Mouse (Mus musculus): ENCODE measurements around the gene Grm3. TPM values are rescaled to one million over a fixed set of nuclear protein-coding genes. Genes with fewer than 3 reads are reported as not detected.

Gene Grm3
- total RNA-seq, 2 experiments from 2014 or later, result 62.8 to 67.0 TPM

DNA sequence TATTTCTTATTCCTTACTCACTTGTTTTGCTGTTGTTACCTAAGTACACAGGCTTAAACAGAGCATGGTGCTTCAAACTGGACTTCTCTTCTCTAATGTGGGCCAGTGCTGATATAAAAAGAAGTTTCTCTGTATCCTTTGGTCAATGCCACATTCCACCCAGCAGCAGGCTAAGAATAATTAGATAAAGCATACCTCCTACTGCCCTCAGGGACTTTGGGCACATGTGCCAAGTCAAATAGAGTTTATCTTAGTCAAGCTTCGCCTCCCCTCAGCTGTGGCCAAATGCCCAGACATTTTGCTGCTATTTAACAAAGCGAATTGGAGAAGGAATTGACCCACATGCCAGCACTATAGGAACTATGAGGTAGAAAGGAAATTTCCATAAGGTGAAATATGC is 97.8 kb downstream of the Grm3 start:
- DNase-seq (ENCODE audit: low spot score in 2 of 2), result no peak

DNA sequence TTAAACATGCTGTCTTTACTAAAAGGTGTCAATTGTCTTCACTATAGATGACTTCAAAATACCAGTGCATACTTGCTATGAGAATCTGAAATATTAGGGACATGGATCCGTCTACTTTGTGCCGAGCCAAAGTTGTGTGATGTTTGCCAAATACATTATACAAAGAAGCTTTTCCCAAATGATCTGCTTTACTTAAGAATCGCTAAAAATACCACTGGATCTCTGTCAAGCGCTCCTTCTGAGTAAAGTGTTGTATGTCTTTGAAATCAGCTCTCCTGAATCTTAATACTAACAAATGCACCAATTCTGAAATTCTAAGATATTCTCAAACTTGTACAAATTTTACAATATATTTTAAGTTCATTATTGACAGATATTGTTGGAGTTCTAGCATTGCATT is 100.6 kb downstream of the Grm3 start:
- DNase-seq (ENCODE audit: low spot score in 2 of 2), result no peak

- DNase-seq (ENCODE audit: low spot score in 2 of 2), result peak in 1 of 2 experiments; percentile 12
Measured at GRCm38 (mm10) chr5:9623095-9623459, 101.9 kb downstream of the Grm3 start.

GRCm38 (mm10) chr5:9622264-9623094 is 102.5 kb downstream of the Grm3 start:
- no peak for DNase-seq (ENCODE audit: low spot score in 2 of 2)

DNA sequence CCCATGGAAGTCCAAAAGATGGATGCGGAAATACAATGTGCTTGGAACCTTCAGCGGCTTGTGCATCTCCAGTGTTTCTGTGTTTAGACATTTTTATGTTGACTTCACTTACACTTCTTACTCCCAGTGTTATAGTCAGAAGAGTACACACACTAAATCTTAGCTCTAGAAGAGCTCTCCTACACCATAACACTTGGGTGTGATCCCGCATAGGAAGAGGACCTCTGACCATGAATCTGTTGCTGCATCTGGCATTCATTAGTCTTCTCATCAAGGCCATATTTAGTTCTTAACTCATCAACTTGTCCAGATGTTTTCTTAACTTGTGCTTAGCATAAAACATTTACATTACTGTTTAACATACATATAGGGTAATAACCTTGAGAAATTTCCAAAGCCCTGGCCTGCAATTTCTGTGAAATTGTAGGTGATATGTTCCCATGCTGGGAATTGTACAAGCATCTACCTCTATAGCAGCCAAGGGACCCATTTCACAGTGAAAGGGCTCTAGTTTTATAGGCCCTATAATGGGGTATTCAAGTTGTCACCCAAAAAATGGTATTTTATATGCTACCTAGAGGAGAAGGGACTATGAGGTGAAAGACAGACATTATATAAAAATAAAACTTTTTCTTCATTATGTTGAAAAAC is 103.4 kb downstream of the Grm3 start:
- DNase-seq (ENCODE audit: low spot score in 2 of 2), result no peak

DNA sequence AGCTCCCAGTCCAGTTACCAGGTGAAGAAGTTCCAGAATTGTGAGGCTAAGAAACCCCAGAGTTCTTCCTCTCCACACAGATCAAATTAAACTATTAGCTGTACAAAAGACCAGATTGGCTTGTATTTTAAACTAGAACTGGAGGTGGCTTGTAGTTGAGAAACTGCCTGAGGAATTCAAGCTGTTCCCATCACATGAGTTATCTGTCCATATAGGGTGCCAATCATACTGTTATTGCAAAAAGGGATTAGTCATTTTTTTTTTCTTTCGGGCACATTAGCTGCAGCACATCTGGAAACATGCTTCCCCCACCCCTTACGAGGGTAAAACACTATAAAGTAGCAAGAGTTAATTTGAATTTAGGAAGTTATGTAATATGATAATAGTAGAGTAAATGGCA is 145.9 kb downstream of the Grm3 start:
- peak; percentile 24 to 60 for DNase-seq (ENCODE audit: low spot score in 2 of 2)

GRCm38 (mm10) chr5:9578571-9578970 is 146.4 kb downstream of the Grm3 start:
- DNase-seq (ENCODE audit: low spot score in 2 of 2), result no peak

- peak in 1 of 2 experiments; percentile 58 for DNase-seq (ENCODE audit: low spot score in 2 of 2)
Measured at GRCm38 (mm10) chr5:9570946-9571345, 154.0 kb downstream of the Grm3 start.

- DNase-seq (ENCODE audit: low spot score in 2 of 2), result peak in 1 of 2 experiments; percentile 71
Measured at GRCm38 (mm10) chr5:9557706-9558105, 167.3 kb downstream of the Grm3 start.

DNA sequence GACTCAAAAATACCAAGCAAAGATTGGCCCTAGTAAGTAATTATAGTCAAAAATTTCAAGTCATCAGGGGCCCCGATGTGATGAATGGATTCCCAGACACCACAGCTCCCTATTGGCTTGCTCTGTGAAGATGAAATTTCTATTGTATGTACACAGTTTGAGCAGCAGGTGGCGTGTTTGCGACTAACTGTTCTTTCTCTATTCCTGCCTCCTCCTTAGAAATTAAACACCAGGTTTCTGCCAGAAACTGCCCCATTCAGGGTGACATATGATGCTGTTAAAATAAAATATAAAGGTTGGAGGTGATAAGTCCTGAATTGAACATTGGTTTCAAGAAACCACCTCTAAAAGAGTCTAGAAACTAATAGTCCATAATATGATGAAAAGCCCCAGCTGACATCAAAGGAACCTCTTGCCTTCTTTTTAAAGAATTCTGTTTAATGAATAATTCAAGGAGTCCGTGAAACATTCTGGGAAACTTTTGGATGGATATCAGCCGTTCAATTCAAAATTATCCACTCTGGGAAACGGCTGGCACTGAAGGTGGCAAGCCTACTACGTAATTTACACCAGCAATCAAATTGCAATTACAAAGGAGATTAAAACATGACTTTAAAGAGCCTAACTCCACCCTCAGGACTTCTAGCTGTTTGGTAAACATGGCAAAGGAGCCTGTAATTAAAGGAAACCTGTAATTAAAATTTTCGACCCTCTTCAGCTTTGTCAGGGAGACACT is 184.0 kb downstream of the Grm3 start:
- peak; percentile 36 to 67 for DNase-seq (ENCODE audit: low spot score in 2 of 2)

- DNase-seq (ENCODE audit: low spot score in 2 of 2), result no peak
Measured at GRCm38 (mm10) chr5:9525507-9525906, 199.5 kb downstream of the Grm3 start.

DNA sequence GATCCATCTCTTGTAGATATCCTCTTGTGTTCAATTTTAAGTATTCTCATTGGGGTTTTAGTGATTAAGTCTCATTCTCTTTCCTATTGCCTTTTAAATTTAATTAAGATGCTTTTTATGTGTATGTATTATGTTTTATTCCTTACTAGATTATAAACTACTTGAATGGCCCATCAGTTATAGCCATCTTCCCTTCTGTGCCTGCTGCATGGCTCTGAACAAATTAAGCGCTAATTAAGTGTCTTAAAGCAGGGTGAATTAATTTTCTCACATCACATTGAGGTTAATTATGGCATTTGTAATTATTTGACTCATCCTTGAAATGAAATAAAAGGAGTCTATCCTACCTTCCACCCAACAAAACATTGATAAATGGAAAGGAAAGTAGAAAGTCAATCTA is 213.9 kb downstream of the Grm3 start:
- DNase-seq (ENCODE audit: low spot score in 2 of 2), result no peak

DNA sequence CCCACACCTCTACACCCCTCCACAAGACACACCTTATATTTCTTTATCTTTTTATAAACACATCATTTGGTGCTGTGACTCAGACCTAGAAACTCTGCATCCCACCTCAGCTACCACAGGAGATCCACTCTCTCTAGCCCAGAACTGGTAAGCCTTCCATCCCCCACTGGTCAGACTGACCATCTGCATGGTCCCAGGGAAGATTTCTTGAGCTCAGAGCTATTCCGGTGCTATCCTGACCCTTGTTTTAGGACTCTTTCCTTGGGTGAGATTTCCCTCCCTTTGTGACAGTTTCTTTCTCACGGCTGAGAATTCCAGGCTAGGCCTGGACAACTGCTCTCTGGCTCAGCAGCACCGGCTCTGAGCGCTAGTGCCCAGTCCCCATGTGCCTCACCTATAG is 227.7 kb downstream of the Grm3 start:
- DNase-seq (ENCODE audit: low spot score in 2 of 2), result no peak

DNA sequence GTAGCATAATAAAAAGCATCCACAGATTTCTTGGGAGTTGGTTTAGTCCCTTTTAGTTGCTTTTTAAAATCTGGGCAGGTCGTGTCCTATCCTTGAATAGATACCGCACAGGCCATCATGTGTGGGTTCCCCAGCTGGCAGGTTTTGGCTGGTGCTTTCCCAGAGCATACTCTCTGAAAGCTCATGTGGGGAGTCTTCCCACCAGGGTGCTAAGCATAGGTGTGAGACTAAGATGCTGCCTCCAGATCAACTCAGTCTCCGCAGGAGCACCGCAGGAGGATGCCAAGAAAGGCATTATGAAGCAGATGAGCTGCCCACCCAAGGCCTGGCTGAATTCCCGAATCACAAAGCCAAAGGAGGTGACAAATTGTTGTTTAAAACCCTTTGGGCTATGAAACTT is 229.5 kb downstream of the Grm3 start:
- DNase-seq (ENCODE audit: low spot score in 2 of 2), result no peak

GRCm38 (mm10) chr5:9477587-9477986 is 247.4 kb downstream of the Grm3 start:
- DNase-seq (ENCODE audit: low spot score in 2 of 2), result no peak

GRCm38 (mm10) chr5:9453298-9453697 is 271.7 kb downstream of the Grm3 start:
- DNase-seq (ENCODE audit: low spot score in 2 of 2), result peak in 1 of 2 experiments; percentile 13

GRCm38 (mm10) chr5:9449570-9449969 is 275.4 kb downstream of the Grm3 start:
- peak; percentile 31 to 65 for DNase-seq (ENCODE audit: low spot score in 2 of 2)

- no peak for DNase-seq (ENCODE audit: low spot score in 2 of 2)
Measured at GRCm38 (mm10) chr5:9448931-9449330, 276.0 kb downstream of the Grm3 start.

- DNase-seq (ENCODE audit: low spot score in 2 of 2), result no peak
Measured at GRCm38 (mm10) chr5:9446146-9446545, 278.8 kb downstream of the Grm3 start.
